Comparison of ENCODE assay signal across 35 mouse cellular contexts in genomic region chr7:5099796-5100195, GRCm38 (mm10). TPM values are rescaled to one million over a fixed set of nuclear protein-coding genes. Genes with fewer than 3 reads are reported as not detected.
DNase-seq lines count a peak whose midpoint lies in the region; ATAC-seq lines count a peak whose summit lies in the region.
"Had no signal": no experiment of that assay in that cellular context is flagged by ENCODE, and none has a peak within 500 bp of the region (broad histone marks: within the 10 kb centered on the region; RNA-seq: fewer than 3 reads in every experiment).

No protein-coding gene starts in this region.

- 80% methylated on average over 3 of the region's 3 CpGs for WGBS in intestine, embryonic 16.5 days
- WGBS in intestine, embryonic 15.5 days: 79% methylated on average over 3 of the region's 3 CpGs
- WGBS in macrophage (ENCODE audit: missing documents): 85% methylated on average over 3 of the region's 3 CpGs
- 91% methylated on average over 3 of the region's 3 CpGs for WGBS in midbrain, embryonic 14.5 days

- DNase-seq in A20 (ENCODE audit: low read depth, low spot score) (peak; percentile 79), ES-E14 (ENCODE audit: low read depth, low spot score) (no peak)
- no peak for DNase-seq in midbrain, embryonic 14.5 days
- DNase-seq: adrenal gland, postnatal 25 days; cerebellum, adult 11-12 months; cerebellum, postnatal 14 days; kidney, adult 9 months; kidney, postnatal 4 days; liver, embryonic 13.5 days; lung, postnatal 36 days; retina, postnatal 1 day; thymus, postnatal 25 days had no signal

- peaks cover 4% of the 10 kb centered on the region; the same call in 1 of the 2 replicates for H3K79me2 ChIP-seq in macrophage (ENCODE audit: inconsistent target)

- H3K36me3 ChIP-seq in intestine, embryonic 16.5 days (ENCODE audit: control insufficient read depth, insufficient read depth, low read length): peaks cover 22% of the 10 kb centered on the region
- peaks cover 28% of the 10 kb centered on the region for H3K36me3 ChIP-seq in intestine, embryonic 15.5 days
- H3K36me3 ChIP-seq in ES-E14 (ENCODE audit: control insufficient read depth, insufficient read depth, low read length, poor library complexity, severe bottlenecking): peaks cover 33% of the 10 kb centered on the region
- peaks cover 39% of the 10 kb centered on the region for H3K36me3 ChIP-seq in macrophage (ENCODE audit: inconsistent target)
- peaks cover 46% of the 10 kb centered on the region for H3K36me3 ChIP-seq in midbrain, embryonic 14.5 days (ENCODE audit: control insufficient read depth, insufficient read depth, low read length)

- no peak overlapping the region for H3K9ac ChIP-seq in intestine, embryonic 16.5 days (ENCODE audit: low read depth, low read length)
- H3K9ac ChIP-seq in intestine, embryonic 15.5 days: no peak overlapping the region
- H3K9ac ChIP-seq in ES-E14 (ENCODE audit: insufficient read depth, low read depth, low read length, poor library complexity, severe bottlenecking): no peak overlapping the region
- no peak overlapping the region for H3K9ac ChIP-seq in midbrain, embryonic 14.5 days (replicated peaks; ENCODE audit: low read length)
- H3K9ac ChIP-seq: hindbrain, embryonic 12.5 days; liver, embryonic 13.5 days; lung, embryonic 15.5 days; midbrain, embryonic 15.5 days; neural tube, embryonic 12.5 days; stomach, embryonic 15.5 days had no signal

- ATAC-seq in intestine, embryonic 16.5 days: peak; percentile 36; the same call in 1 of the 2 replicates
- ATAC-seq in intestine, embryonic 15.5 days: no peak
- ATAC-seq in midbrain, embryonic 14.5 days (ENCODE audit: low FRiP score, low TSS enrichment): no peak
- no peak for ATAC-seq in cerebellum, adult (ENCODE audit: insufficient number of reproducible peaks, low FRiP score, low TSS enrichment)
- ATAC-seq: CD4-positive, CD25-positive, alpha-beta regulatory T cell, adult 4 months; forebrain, embryonic 14.5 days; inflammation-experienced regulatory T-cells, adult 6 months; midbrain, embryonic 15.5 days had no signal

- no peaks in the 10 kb centered on the region for H3K9me3 ChIP-seq in intestine, embryonic 16.5 days (ENCODE audit: control insufficient read depth, low read length)
- no peaks in the 10 kb centered on the region for H3K9me3 ChIP-seq in intestine, embryonic 15.5 days
- H3K9me3 ChIP-seq in ES-E14 (ENCODE audit: control insufficient read depth, insufficient read depth, low read depth, low read length): no peaks in the 10 kb centered on the region
- H3K9me3 ChIP-seq in midbrain, embryonic 14.5 days (ENCODE audit: control insufficient read depth, low read length): no peaks in the 10 kb centered on the region
- H3K9me3 ChIP-seq: hindbrain, embryonic 12.5 days; liver, embryonic 13.5 days; lung, embryonic 15.5 days; midbrain, embryonic 15.5 days; neural tube, embryonic 12.5 days; stomach, embryonic 15.5 days had no signal

- in situ Hi-C loops in ES-E14 (cut with MboI; ENCODE audit: low sequenced_read_pairs in 2 of 2, unreplicated experiment in 2 of 2): no loop called here

- no peak overlapping the region for H3K27ac ChIP-seq in intestine, embryonic 16.5 days (ENCODE audit: low read length)
- no peak overlapping the region for H3K27ac ChIP-seq in intestine, embryonic 15.5 days
- H3K27ac ChIP-seq in ES-E14 (ENCODE audit: insufficient read depth, low read depth, low read length, poor library complexity, severe bottlenecking) (no peak overlapping the region), macrophage (peak overlapping the region; percentile 9; the same call in 1 of the 2 replicates)
- H3K27ac ChIP-seq in midbrain, embryonic 14.5 days (replicated peaks; ENCODE audit: low read depth, low read length): no peak overlapping the region
- H3K27ac ChIP-seq: hindbrain, embryonic 12.5 days; left cerebral cortex, adult 2 months; liver, embryonic 13.5 days; lung, embryonic 15.5 days; midbrain, embryonic 15.5 days; neural tube, embryonic 12.5 days; stomach, embryonic 15.5 days had no signal

- H3K4me3 ChIP-seq in intestine, embryonic 16.5 days (ENCODE audit: low read length): no peak overlapping the region
- H3K4me3 ChIP-seq in intestine, embryonic 15.5 days (replicated peaks): no peak overlapping the region
- H3K4me3 ChIP-seq in ES-E14 (ENCODE audit: insufficient read depth in 1 of 2, low read depth in 1 of 2, low read length in 2 of 2, poor library complexity in 1 of 2, severe bottlenecking in 1 of 2) (no peak overlapping the region), macrophage (ENCODE audit: inconsistent target) (no peak overlapping the region)
- H3K4me3 ChIP-seq in midbrain, embryonic 14.5 days (replicated peaks; ENCODE audit: low read depth, low read length): no peak overlapping the region
- H3K4me3 ChIP-seq: hindbrain, embryonic 12.5 days; left cerebral cortex, adult 2 months; liver, embryonic 13.5 days; lung, embryonic 15.5 days; midbrain, embryonic 15.5 days; neural tube, embryonic 12.5 days; stomach, embryonic 15.5 days had no signal

- H3K4me1 ChIP-seq in intestine, embryonic 16.5 days (ENCODE audit: control insufficient read depth, insufficient read depth, low read length): no peaks in the 10 kb centered on the region
- H3K4me1 ChIP-seq in intestine, embryonic 15.5 days (replicated peaks): no peaks in the 10 kb centered on the region
- peaks cover 2 to 13% of the 10 kb centered on the region in 2 experiments; a peak in 3 of 4 replicates for H3K4me1 ChIP-seq in ES-E14 (ENCODE audit: control insufficient read depth in 2 of 2, insufficient read depth in 2 of 2, low read length in 2 of 2, poor library complexity in 1 of 2)
- no peaks in the 10 kb centered on the region for H3K4me1 ChIP-seq in midbrain, embryonic 14.5 days (ENCODE audit: control insufficient read depth, insufficient read depth, low read length)
- H3K4me1 ChIP-seq: hindbrain, embryonic 12.5 days; liver, embryonic 13.5 days; lung, embryonic 15.5 days; midbrain, embryonic 15.5 days; neural tube, embryonic 12.5 days; stomach, embryonic 15.5 days had no signal

- H3K27me3 ChIP-seq in intestine, embryonic 16.5 days (replicated peaks; ENCODE audit: control insufficient read depth, insufficient read depth, low read length): no peaks in the 10 kb centered on the region
- no peaks in the 10 kb centered on the region for H3K27me3 ChIP-seq in intestine, embryonic 15.5 days (replicated peaks)
- H3K27me3 ChIP-seq in midbrain, embryonic 14.5 days (ENCODE audit: control insufficient read depth, insufficient read depth, low read length): no peaks in the 10 kb centered on the region
- H3K27me3 ChIP-seq: hindbrain, embryonic 12.5 days; liver, embryonic 13.5 days; lung, embryonic 15.5 days; midbrain, embryonic 15.5 days; neural tube, embryonic 12.5 days; stomach, embryonic 15.5 days had no signal

- H3K4me2 ChIP-seq in intestine, embryonic 16.5 days (ENCODE audit: low read depth, low read length): no peak overlapping the region
- H3K4me2 ChIP-seq in intestine, embryonic 15.5 days (replicated peaks): no peak overlapping the region
- no peak overlapping the region for H3K4me2 ChIP-seq in midbrain, embryonic 14.5 days (ENCODE audit: low read length)
- H3K4me2 ChIP-seq: hindbrain, embryonic 12.5 days; liver, embryonic 13.5 days; lung, embryonic 15.5 days; midbrain, embryonic 15.5 days; neural tube, embryonic 12.5 days; stomach, embryonic 15.5 days had no signal

RNA-seq across cellular contexts. Expression of gene Rfpl4, which starts 17.0 kb away (rescaled TPM):
- not detected in 2 replicates for polyA plus RNA-seq in intestine, embryonic 16.5 days (2015; fragmentation: Nextera tagmentation; extraction: Ambion mirVana)
- not detected in 2 replicates for polyA plus RNA-seq in intestine, embryonic 15.5 days (2015; fragmentation: Nextera tagmentation; extraction: Ambion mirVana)
- not detected in 2 replicates for total RNA-seq in ES-E14 (2012; rRNA removed)
- not detected for total RNA-seq in macrophage (2018; cell fraction: chromatin; rRNA removed)
- total RNA-seq in macrophage (2018; cell fraction: cytosol; rRNA removed): not detected
- total RNA-seq in macrophage (2018; cell fraction: nucleus; rRNA removed): not detected
- not detected in 3 replicates for polyA plus RNA-seq in macrophage (2018)
- polyA plus RNA-seq in midbrain, embryonic 14.5 days (2014; fragmentation: Nextera tagmentation; extraction: Ambion mirVana): not detected in 2 replicates
- total RNA-seq: adrenal gland, postnatal 25 days; gastrocnemius, adult 18-20 months; gastrocnemius, postnatal 4 days; heart, adult 8-10 months; heart, postnatal 25 days; layer of hippocampus, postnatal 10 days; left cerebral cortex, adult 2 months; left cerebral cortex, postnatal 36 days; megakaryocyte-erythroid progenitor cell, adult 5-6 weeks had no signal
- polyA plus RNA-seq: embryonic facial prominence, embryonic 14.5 days; forebrain, embryonic 14.5 days; heart, embryonic 14.5 days; hindbrain, embryonic 12.5 days; inflammation-experienced regulatory T-cells, adult 6 months; limb, embryonic 14.5 days; liver, embryonic 13.5 days; lung, embryonic 15.5 days; midbrain, embryonic 15.5 days; stomach, embryonic 15.5 days had no signal

RNA-seq across cellular contexts. Expression of gene Epn1, which starts 19.8 kb away (rescaled TPM):
- polyA plus RNA-seq in intestine, embryonic 16.5 days (2015; fragmentation: Nextera tagmentation; extraction: Ambion mirVana): 75.0 and 87.4 TPM in 2 replicates
- polyA plus RNA-seq in intestine, embryonic 15.5 days (2015; fragmentation: Nextera tagmentation; extraction: Ambion mirVana): 62.4 and 66.5 TPM in 2 replicates
- total RNA-seq in ES-E14 (2012; rRNA removed): 51.8 and 59.1 TPM in 2 replicates
- 100 to 1,000 TPM in 13 of 26 experiments, 10 to 100 TPM in 13; 39.2 to 176 (median 99.5) TPM for total RNA-seq in macrophage (2018; cell fraction: chromatin; rRNA removed)
- 100 to 1,000 TPM in 25 of 26 experiments, 10 to 100 TPM in 1; 88.5 to 168 (median 131) TPM for total RNA-seq in macrophage (2018; cell fraction: cytosol; rRNA removed)
- total RNA-seq in macrophage (2018; cell fraction: nucleus; rRNA removed): 100 to 1,000 TPM in 16 of 26 experiments, 10 to 100 TPM in 10; 52.8 to 179 (median 117) TPM
- 84.6 to 130 TPM (median 119 TPM) in 3 replicates for polyA plus RNA-seq in macrophage (2018)
- polyA plus RNA-seq in midbrain, embryonic 14.5 days (2014; fragmentation: Nextera tagmentation; extraction: Ambion mirVana): 104 and 119 TPM in 2 replicates

RNA-seq across cellular contexts. Expression of gene Rasl2-9, which starts 26.0 kb away (rescaled TPM):
- 0.67 and 0.80 TPM in 2 replicates for polyA plus RNA-seq in intestine, embryonic 16.5 days (2015; fragmentation: Nextera tagmentation; extraction: Ambion mirVana)
- polyA plus RNA-seq in intestine, embryonic 15.5 days (2015; fragmentation: Nextera tagmentation; extraction: Ambion mirVana): 0.31 and 0.56 TPM in 2 replicates
- total RNA-seq in ES-E14 (2012; rRNA removed): 0.27 and 0.32 TPM in 2 replicates
- 1 to 10 TPM in 2 of 26 experiments, under 1 TPM in 1, not detected in 23; 0.98 to 1.5 (median 1.1) TPM for total RNA-seq in macrophage (2018; cell fraction: chromatin; rRNA removed)
- total RNA-seq in macrophage (2018; cell fraction: cytosol; rRNA removed): under 1 TPM in 23 of 26 experiments, not detected in 3; 0.10 to 0.69 (median 0.36) TPM
- total RNA-seq in macrophage (2018; cell fraction: nucleus; rRNA removed): 1 to 10 TPM in 4 of 26 experiments, under 1 TPM in 4, not detected in 18; 0.56 to 2.1 (median 1.1) TPM
- 0.32 to 1.4 TPM (median 0.40 TPM) in 3 replicates for polyA plus RNA-seq in macrophage (2018)
- 0.36 and 0.41 TPM in 2 replicates for polyA plus RNA-seq in midbrain, embryonic 14.5 days (2014; fragmentation: Nextera tagmentation; extraction: Ambion mirVana)
- total RNA-seq: layer of hippocampus, postnatal 10 days; megakaryocyte-erythroid progenitor cell, adult 5-6 weeks had no signal

RNA-seq across cellular contexts. Expression of gene U2af2, which starts 37.9 kb away (rescaled TPM):
- polyA plus RNA-seq in intestine, embryonic 16.5 days (2015; fragmentation: Nextera tagmentation; extraction: Ambion mirVana): 107 and 112 TPM in 2 replicates
- 126 and 130 TPM in 2 replicates for polyA plus RNA-seq in intestine, embryonic 15.5 days (2015; fragmentation: Nextera tagmentation; extraction: Ambion mirVana)
- 222 and 262 TPM in 2 replicates for total RNA-seq in ES-E14 (2012; rRNA removed)
- total RNA-seq in macrophage (2018; cell fraction: chromatin; rRNA removed): 100 to 1,000 TPM; 468 to 929 (median 653) TPM
- 100 to 1,000 TPM in 13 of 26 experiments, 10 to 100 TPM in 13; 71.7 to 122 (median 101) TPM for total RNA-seq in macrophage (2018; cell fraction: cytosol; rRNA removed)
- total RNA-seq in macrophage (2018; cell fraction: nucleus; rRNA removed): 100 to 1,000 TPM; 190 to 472 (median 318) TPM
- 93.4 to 180 TPM (median 101 TPM) in 3 replicates for polyA plus RNA-seq in macrophage (2018)
- polyA plus RNA-seq in midbrain, embryonic 14.5 days (2014; fragmentation: Nextera tagmentation; extraction: Ambion mirVana): 111 and 115 TPM in 2 replicates

RNA-seq across cellular contexts. Expression of gene Zfp580, which starts 48.5 kb away (rescaled TPM):
- 18.2 and 20.2 TPM in 2 replicates for polyA plus RNA-seq in intestine, embryonic 16.5 days (2015; fragmentation: Nextera tagmentation; extraction: Ambion mirVana)
- polyA plus RNA-seq in intestine, embryonic 15.5 days (2015; fragmentation: Nextera tagmentation; extraction: Ambion mirVana): 22.2 and 25.0 TPM in 2 replicates
- 2.6 and 3.3 TPM in 2 replicates for total RNA-seq in ES-E14 (2012; rRNA removed)
- 1 to 10 TPM in 8 of 26 experiments, under 1 TPM in 4, not detected in 14; 0.45 to 3.4 (median 1.2) TPM for total RNA-seq in macrophage (2018; cell fraction: chromatin; rRNA removed)
- 1 to 10 TPM in 25 of 26 experiments, under 1 TPM in 1; 0.93 to 4.2 (median 2.2) TPM for total RNA-seq in macrophage (2018; cell fraction: cytosol; rRNA removed)
- 1 to 10 TPM in 13 of 26 experiments, under 1 TPM in 5, not detected in 8; 0.53 to 2.7 (median 1.6) TPM for total RNA-seq in macrophage (2018; cell fraction: nucleus; rRNA removed)
- 2.0 TPM in 3 replicates for polyA plus RNA-seq in macrophage (2018)
- 104 and 105 TPM in 2 replicates for polyA plus RNA-seq in midbrain, embryonic 14.5 days (2014; fragmentation: Nextera tagmentation; extraction: Ambion mirVana)
